In the genomic region with DNA sequence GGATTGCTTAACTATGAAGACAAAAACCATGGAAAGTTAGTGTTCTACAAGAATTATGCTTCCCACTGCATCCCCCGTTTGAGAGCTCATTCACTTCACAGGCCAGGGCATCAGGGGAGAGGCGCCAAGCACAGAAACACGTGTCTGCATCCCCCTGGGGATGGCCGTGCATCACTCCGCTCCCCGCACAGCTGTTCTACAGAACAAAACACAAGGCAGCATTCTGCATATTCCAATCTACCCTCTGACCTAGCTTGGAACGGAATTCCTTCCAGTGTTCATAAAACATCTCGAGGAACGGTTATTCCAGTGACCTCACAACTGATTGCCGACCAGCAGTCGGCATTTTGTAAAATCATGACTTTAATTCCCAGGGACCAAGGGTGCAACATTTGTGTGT, we compare ENCODE assay signal across 11 mouse cellular contexts.
DNase-seq lines count a peak whose midpoint lies in the region; ATAC-seq lines count a peak whose summit lies in the region.
"Had no signal": no experiment of that assay in that cellular context is flagged by ENCODE, and none has a peak within 500 bp of the region (broad histone marks: within the 10 kb centered on the region; RNA-seq: fewer than 3 reads in every experiment).

No protein-coding gene starts in this region.

- DNase-seq in heart, adult 11 months: peak; percentile 94
- peak; percentile 72 for DNase-seq in embryonic facial prominence, embryonic 14.5 days (ENCODE audit: low spot score)
- DNase-seq in kidney, adult 8-10 months: peak; percentile 35 to 49
- DNase-seq in lung, postnatal 4 days: peak; percentile 35 to 67
- DNase-seq in thymus, postnatal 4 days: no peak
- DNase-seq in spleen, adult 18-20 months: no peak
- DNase-seq: cerebellum, adult 9-11 months had no signal

- H3K27ac ChIP-seq in heart, embryonic 11.5 days (ENCODE audit: low read depth, low read length): no peak overlapping the region
- H3K27ac ChIP-seq in embryonic facial prominence, embryonic 14.5 days (replicated peaks; ENCODE audit: low read depth, low read length): no peak overlapping the region
- H3K27ac ChIP-seq: hindbrain, embryonic 15.5 days had no signal

- no peaks in the 10 kb centered on the region for H3K9me3 ChIP-seq in heart, embryonic 11.5 days (replicated peaks; ENCODE audit: control insufficient read depth, low read length)
- no peaks in the 10 kb centered on the region for H3K9me3 ChIP-seq in embryonic facial prominence, embryonic 14.5 days (ENCODE audit: control insufficient read depth, low read length)
- H3K9me3 ChIP-seq: hindbrain, embryonic 15.5 days had no signal

- no peak overlapping the region for H3K4me3 ChIP-seq in heart, embryonic 11.5 days (ENCODE audit: low read depth, low read length)
- H3K4me3 ChIP-seq in embryonic facial prominence, embryonic 14.5 days (ENCODE audit: low read depth, low read length): no peak overlapping the region
- H3K4me3 ChIP-seq: hindbrain, embryonic 15.5 days had no signal

- WGBS in heart, embryonic 11.5 days (ENCODE audit: insufficient replicate concordance): 76% methylated on average over 11 of the region's 11 CpGs
- 47% methylated on average over 11 of the region's 11 CpGs for WGBS in embryonic facial prominence, embryonic 14.5 days

- ATAC-seq in heart, embryonic 11.5 days (replicated peaks; ENCODE audit: insufficient number of reproducible peaks, low FRiP score, low TSS enrichment): no peak
- ATAC-seq in embryonic facial prominence, embryonic 14.5 days (ENCODE audit: low read depth): peak; percentile 65; the same call in 1 of the 2 replicates
- no peak for ATAC-seq in cerebellum, adult (ENCODE audit: insufficient number of reproducible peaks, low FRiP score, low TSS enrichment)
- ATAC-seq: forebrain, embryonic 16.5 days had no signal

- H3K4me2 ChIP-seq in heart, embryonic 11.5 days: no peak overlapping the region
- H3K4me2 ChIP-seq in embryonic facial prominence, embryonic 14.5 days (ENCODE audit: low read depth, low read length): no peak overlapping the region
- H3K4me2 ChIP-seq: hindbrain, embryonic 15.5 days had no signal

- no peaks in the 10 kb centered on the region for H3K27me3 ChIP-seq in heart, embryonic 11.5 days (ENCODE audit: control insufficient read depth, insufficient read depth, low read length)
- H3K27me3 ChIP-seq in embryonic facial prominence, embryonic 14.5 days (replicated peaks; ENCODE audit: control insufficient read depth, insufficient read depth, low read length): no peaks in the 10 kb centered on the region
- H3K27me3 ChIP-seq: hindbrain, embryonic 15.5 days had no signal

- no peak overlapping the region for H3K9ac ChIP-seq in heart, embryonic 11.5 days (ENCODE audit: low read depth, low read length)
- no peak overlapping the region for H3K9ac ChIP-seq in embryonic facial prominence, embryonic 14.5 days (ENCODE audit: low read depth, low read length)
- H3K9ac ChIP-seq: hindbrain, embryonic 15.5 days had no signal

- H3K4me1 ChIP-seq in heart, embryonic 11.5 days (ENCODE audit: control insufficient read depth, insufficient read depth, low read length): peaks cover 14% of the 10 kb centered on the region
- peaks cover 10% of the 10 kb centered on the region; the same call in 1 of the 2 replicates for H3K4me1 ChIP-seq in embryonic facial prominence, embryonic 14.5 days (ENCODE audit: control insufficient read depth, insufficient read depth, low read length)

- H3K36me3 ChIP-seq in heart, embryonic 11.5 days (ENCODE audit: control insufficient read depth, insufficient read depth, low read length): no peaks in the 10 kb centered on the region
- H3K36me3 ChIP-seq in embryonic facial prominence, embryonic 14.5 days (ENCODE audit: control insufficient read depth, insufficient read depth, low read length): no peaks in the 10 kb centered on the region
- H3K36me3 ChIP-seq: hindbrain, embryonic 15.5 days had no signal

Comparison
In these comparisons a context has a peak if more than half of its experiments do, and no peak if none do; other contexts are left out.
1. DNase-seq: peak in heart, adult 11 months (single experiment), embryonic facial prominence, embryonic 14.5 days (single experiment), kidney, adult 8-10 months (2 of 2) and lung, postnatal 4 days (2 of 2); none in thymus, postnatal 4 days (single experiment) and spleen, adult 18-20 months (0 of 2).